Mouse (Mus musculus) ES-E14 (cell line): ENCODE results near the gene Sez6l2.

Experiments
- MAFK ChIP-seq: IDR thresholded peaks from 2 replicates; pipeline ENCODE4 v1.6.1; 2014; ENCODE audit warnings: mild to moderate bottlenecking, low read depth, low read length, inconsistent platforms; ENCODE audit not compliant: insufficient read depth
- ZNF384 ChIP-seq: IDR thresholded peaks from 2 replicates; pipeline ENCODE4 v1.6.1; 2012; ENCODE audit warnings: low read depth, low read length, inconsistent platforms

GRCm38 (mm10) chr7:127016481-127016485 is 65.9 kb downstream of the Sez6l2 start, which contains the start of gene Pagr1b:
- TF ChIP-seq MAFK (no peak), ZNF384 (no peak)
